Mouse (Mus musculus) liver, embryonic 14.5 days (tissue): ENCODE data around the gene Zfp622.

ENCODE experiments used
- CTCF ChIP-seq: IDR thresholded peaks from 2 replicates; pipeline ENCODE4 v1.5.1; 2016; ENCODE audit warnings: antibody characterized with exemption, low read depth, control low read depth
- EP300 ChIP-seq: IDR thresholded peaks from 2 replicates; pipeline ENCODE4 v1.6.1; 2016; ENCODE audit warnings: antibody characterized with exemption, low read depth

GRCm38 (mm10) chr15:26021721-26022120 is 37.6 kb downstream of the Zfp622 start:
- TF ChIP-seq EP300 (no peak), CTCF (no peak)
